Mouse (Mus musculus) cortical plate, adult 2 months (tissue): ENCODE measurements around the gene Zscan4e. TPM values are rescaled to one million over a fixed set of nuclear protein-coding genes. Genes with fewer than 3 reads are reported as not detected.
"Not testable (repeated sequence)": the region's sequence is repeated elsewhere in the genome, so short reads cannot be mapped to it uniquely, and the experiment has no call there.

Source experiments
- H3K27ac ChIP-seq: fragments of 200-500 bp; 2 replicates; pipeline ENCODE4 v1.5.1; 2012; ENCODE audit warnings: low read length, control low read depth, inconsistent platforms; ENCODE audit not compliant: insufficient read depth
- H3K4me1 ChIP-seq: fragments of 200-500 bp; 2 replicates; pipeline ENCODE4 v1.6.1; 2011; ENCODE audit warnings: low read length; ENCODE audit not compliant: control insufficient read depth, insufficient read depth
- H3K4me3 ChIP-seq: fragments of 200-500 bp; 2 replicates; pipeline ENCODE4 v1.5.1; 2011; ENCODE audit warnings: mild to moderate bottlenecking, low read length, control low read depth; ENCODE audit not compliant: insufficient read depth
- polyA plus RNA-seq: library from polyadenylated mRNA; depleted of rRNA; stranded (reverse); fragments of >200 nt; gene quantifications from 2 replicates; pipeline ENCODE4 v1.2.3, GENCODE M21; 2012; rRNA removed

Zscan4e gene
- polyA plus RNA-seq = not detected in 2 replicates

- not testable (repeated sequence) for H3K4me1 ChIP-seq, H3K27ac ChIP-seq
Measured at GRCm38 (mm10) chr7:11310582-11310981, at the start of gene Zscan4e. Gene Zscan4e (minus strand): TSS chr7:11310682.

More at GRCm38 (mm10) chr7:11310582-11310981, at the start of gene Zscan4e:
- H3K4me3 ChIP-seq = not testable (repeated sequence)

Other genes starting within 250 kb of the Zscan4e start
- not detected in 2 replicates for gene Zscan4-ps1, start 241.0 kb downstream of the Zscan4e start, polyA plus RNA-seq
- not detected in 2 replicates for gene Zscan4d, start 144.5 kb downstream of the Zscan4e start, polyA plus RNA-seq
- not detected in 2 replicates for gene Zscan4f, start 87.2 kb upstream of the Zscan4e start, polyA plus RNA-seq
- not detected in 2 replicates for gene Zscan4-ps2, start 203.6 kb upstream of the Zscan4e start, polyA plus RNA-seq